Mouse (Mus musculus) 3T3-L1 (cell line): Measurements from ENCODE around the gene Art4.

Experiments
- DNase-seq: peaks from one replicate; pipeline ENCODE4 v3.0.0-alpha.2; 2015; ENCODE audit warnings: low read depth, low spot score

The Art4 gene

GRCm38 (mm10) chr6:136827116-136827515 lies 30.4 kb downstream of the Art4 start:
- no peak for DNase-seq

GRCm38 (mm10) chr6:136824987-136825386 lies 32.5 kb downstream of the Art4 start:
- DNase-seq, result no peak

- no peak for DNase-seq
Measured at GRCm38 (mm10) chr6:136821086-136821485, 36.4 kb downstream of the Art4 start.

- no peak for DNase-seq
Measured at GRCm38 (mm10) chr6:136820381-136820780, 37.2 kb downstream of the Art4 start.

DNA sequence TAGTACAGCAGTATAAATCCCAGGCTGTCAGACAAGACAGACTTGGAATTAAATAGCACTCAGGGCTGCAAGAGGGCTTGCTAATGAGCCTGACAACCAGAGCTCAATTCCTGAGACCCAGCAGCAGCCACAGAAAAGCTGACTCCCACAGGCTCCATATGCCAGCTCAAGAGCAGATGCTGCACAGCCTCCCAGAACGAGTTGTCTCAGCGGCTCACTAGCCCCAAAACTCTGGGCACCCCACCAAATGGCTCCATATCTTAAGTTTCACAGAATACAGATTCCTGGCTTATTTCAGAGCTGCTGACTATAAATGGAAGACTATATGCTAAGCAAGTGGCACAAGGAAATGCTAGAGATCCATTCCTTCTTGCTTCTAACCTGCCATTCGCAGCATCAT lies 40.0 kb downstream of the Art4 start:
- no peak for DNase-seq

- DNase-seq, result no peak
Measured at GRCm38 (mm10) chr6:136816826-136817225, 40.7 kb downstream of the Art4 start.

DNA sequence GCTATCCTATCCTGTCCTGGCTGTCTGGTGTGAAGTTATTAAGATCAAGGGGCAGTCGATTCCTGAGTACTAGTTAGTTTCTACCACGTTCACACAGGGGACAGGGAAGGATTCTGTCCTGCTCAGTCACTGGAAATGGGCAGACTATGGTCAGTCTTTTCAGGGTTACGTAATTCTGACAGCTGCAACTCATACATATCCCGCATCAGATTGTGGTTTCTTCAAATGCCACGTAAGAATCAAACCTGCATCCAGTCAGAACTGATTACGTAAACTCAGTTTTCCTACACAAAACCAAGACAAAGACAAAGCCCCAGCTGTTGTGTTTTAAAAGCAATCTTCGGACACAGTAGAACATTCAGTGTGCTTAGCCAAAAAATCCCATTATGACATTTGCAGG lies 42.2 kb downstream of the Art4 start:
- no peak for DNase-seq

DNA sequence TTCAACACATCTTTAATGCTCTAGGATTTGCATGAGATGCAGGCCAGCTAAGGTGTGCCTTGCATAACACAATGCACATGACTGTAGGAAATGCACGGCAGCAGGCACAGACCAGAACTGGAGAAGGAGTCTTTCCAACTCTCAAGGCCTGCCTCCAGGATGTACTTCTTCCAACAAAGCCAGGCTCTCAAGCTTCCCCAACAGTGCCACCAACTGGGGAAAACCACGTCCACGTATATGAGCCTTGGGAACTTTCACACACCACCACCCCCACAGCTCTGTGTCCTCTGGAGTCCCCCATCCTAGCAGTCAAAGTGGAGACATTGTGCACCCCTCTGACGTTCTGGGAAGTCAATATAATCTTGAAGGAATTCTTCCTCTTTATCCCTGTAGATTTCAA lies 44.4 kb downstream of the Art4 start:
- peak; percentile 68 for DNase-seq

DNA sequence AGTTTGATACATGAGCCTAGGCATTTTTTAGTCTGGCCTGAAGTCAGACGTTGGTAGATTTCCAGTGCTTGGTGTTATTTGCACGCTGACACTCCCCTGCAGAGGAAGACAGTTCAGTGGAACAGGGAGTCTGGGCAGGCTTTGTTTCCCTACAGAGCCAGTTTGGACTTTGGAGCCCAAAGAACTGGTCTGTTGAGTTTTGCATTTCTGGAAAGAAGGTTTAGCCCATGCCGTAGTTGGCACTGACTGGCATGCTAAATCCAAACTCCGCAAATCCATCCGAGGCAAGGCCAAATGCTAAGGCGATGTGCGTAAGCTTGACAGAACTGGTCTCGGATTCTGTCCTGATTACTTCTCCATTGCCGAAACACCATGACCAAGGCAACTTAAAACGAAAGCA lies 46.3 kb downstream of the Art4 start:
- no peak for DNase-seq

DNA sequence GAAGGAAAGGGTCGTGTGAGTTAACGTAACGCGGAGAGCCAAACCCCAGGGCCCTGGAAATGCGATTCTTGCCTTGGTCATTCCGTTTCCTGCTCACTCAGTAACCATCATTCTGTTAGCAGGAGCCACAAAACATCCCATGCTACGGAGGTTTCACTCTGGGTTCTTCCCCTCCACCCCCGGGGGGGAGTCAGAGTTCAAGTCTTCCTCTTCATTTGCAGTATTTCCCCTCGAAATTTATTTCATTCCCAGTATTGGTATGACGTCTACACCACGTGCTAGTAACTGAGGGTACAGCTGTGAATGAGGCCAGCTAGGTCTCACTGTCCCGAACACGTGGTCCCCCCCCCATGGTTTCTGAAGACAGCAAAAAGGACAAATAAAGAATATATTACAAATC lies 47.9 kb downstream of the Art4 start:
- DNase-seq, result no peak

GRCm38 (mm10) chr6:136809077-136809476 lies 48.5 kb downstream of the Art4 start:
- DNase-seq, result peak; percentile 94

- no peak for DNase-seq
Measured at GRCm38 (mm10) chr6:136808631-136809046, 48.9 kb downstream of the Art4 start.

DNA sequence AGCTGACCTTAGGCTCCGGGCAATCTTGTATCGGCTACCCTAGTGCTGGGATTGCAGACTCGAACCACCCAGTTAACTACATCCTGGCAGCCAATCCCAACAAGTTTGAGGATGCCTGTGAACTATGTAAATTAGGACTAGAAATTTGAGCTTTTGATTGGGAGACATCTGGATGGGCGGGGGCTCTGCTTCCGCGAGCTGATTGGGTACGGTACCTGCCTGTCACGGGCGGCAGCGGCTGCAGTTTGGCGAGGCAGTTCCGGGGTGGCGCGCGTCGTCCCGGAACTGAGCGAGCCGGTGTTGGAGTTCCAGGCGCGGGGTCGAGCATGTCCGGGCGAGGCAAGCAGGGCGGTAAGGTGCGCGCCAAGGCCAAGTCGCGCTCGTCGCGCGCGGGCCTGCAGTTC lies 49.5 kb downstream of the Art4 start, which contains the start of gene H2afj:
H2afj (plus strand) TSS at position 231 of the 404 bp plus-strand sequence.
- peak; percentile 98 for DNase-seq

DNA sequence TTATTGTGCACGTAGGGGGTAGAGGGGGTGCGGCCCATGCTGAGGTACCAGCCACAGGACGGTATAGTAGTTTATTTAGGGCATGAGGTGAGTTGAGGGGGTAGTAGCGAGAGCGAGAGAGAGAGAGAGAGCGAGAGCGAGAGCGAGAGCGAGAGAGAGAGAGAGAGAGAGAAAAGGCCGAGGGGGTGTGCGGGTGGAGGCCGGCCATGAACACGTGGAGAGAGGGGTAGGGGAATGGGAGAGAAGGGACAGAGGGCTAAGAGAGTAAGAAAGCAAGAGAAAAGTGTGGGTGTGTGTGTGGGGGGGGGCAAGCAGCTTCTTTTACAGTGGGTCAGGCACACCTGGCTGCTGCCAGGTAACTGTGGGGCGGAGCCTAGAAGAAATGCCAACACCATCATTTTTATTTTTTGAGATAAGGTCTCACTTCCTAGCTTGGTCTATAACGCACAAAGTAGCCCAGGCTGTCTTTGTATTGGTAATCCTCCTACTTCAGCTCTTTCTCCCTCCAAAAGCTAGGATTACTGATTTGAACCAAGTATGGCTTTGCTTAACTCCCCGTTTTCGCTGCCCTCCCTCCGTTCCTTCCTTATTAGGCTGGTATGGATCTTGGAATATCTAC lies 50.0 kb downstream of the Art4 start:
- no peak for DNase-seq

DNA sequence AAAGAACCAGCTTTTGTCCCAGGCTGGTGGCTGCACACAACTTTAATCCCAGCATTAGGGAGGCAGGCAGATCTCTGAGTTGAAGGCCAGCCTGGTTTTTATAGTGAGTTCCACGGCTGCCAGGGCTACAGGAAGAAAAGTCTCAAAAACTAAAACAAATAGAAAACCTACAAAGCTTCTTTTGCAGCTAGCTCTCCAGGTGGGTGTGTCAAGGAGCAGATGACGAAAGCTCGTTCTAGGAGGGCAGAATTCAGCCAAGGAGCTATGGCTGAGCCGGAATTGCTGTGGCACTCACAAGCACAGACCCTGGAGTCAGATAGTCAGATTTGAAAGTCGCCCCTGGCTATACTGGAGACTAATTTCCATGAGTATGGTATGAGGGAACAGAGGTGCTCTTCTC lies 50.7 kb downstream of the Art4 start:
- DNase-seq, result no peak

GRCm38 (mm10) chr6:136805409-136805775 lies 52.1 kb downstream of the Art4 start:
- no peak for DNase-seq

GRCm38 (mm10) chr6:136804705-136805408 lies 52.7 kb downstream of the Art4 start:
- DNase-seq, result peak; percentile 85

DNA sequence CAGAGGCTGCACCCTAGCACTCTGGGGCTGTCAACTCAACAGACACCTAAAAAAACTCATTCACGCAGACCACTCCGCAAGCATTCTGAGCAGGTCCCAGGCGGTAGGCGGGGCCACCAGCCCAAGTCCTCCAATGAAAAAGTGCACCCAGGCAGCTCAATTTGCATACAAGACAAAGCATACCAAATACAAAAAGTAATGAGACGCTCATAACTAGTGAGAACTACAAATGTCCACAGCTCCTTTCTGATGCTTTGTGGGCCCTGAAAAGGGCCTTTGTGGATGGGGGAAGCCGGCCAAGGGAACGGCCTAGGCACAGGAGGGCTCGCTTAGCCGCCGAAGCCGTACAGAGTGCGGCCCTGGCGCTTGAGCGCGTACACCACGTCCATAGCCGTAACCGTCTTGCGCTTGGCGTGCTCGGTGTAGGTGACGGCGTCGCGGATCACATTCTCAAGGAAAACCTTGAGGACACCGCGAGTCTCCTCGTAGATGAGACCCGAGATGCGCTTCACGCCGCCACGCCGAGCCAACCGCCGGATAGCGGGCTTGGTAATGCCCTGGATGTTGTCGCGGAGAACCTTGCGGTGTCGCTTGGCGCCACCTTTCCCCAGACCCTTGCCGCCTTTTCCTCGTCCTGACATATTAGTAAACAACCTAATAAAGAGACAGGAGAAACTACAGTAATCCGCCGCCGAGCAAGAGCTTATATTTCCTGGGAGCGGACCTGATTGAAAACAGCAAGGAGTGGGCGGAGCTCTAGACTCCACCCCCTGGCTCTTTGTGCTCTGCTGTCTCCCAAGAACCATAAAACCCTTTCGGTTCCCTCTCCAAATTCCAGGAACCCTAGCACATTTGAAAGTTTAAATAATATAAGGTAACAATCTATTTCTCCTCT lies 53.5 kb downstream of the Art4 start, which contains the start of gene Hist4h4:
Hist4h4 (minus strand) TSS at position 677 of the 895 bp plus-strand sequence.
- peak; percentile 99 for DNase-seq

DNA sequence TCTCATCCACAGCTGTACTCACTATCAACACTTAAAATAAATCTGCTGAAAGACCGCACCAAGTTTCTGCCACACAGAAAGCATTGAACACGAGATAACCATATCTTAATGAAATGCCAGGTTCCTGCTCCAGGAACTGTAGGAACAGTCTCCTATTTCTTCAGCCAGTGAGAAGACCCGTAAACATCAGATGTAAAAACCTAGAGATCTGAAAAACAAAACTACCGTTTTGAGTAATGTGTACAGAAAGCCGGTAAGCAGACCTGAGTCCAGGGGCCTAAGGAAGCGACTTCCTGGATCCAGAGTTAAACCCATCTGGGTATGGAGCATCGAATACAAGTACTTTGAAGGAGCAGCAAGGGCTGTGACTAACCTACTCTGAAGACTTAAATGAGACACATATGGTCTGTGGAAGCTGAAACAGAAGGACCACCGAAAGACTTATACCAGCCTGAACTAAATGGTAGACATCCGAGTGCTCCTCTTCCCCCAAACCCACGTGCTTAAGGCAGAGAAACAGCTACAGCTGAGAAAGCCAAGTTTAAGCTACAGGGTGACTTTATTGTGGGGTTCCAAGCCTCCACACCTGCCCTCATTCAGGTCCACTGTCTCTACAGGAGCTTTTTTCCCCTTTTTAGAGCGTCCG lies 54.3 kb downstream of the Art4 start:
- peak; percentile 62 for DNase-seq

DNA sequence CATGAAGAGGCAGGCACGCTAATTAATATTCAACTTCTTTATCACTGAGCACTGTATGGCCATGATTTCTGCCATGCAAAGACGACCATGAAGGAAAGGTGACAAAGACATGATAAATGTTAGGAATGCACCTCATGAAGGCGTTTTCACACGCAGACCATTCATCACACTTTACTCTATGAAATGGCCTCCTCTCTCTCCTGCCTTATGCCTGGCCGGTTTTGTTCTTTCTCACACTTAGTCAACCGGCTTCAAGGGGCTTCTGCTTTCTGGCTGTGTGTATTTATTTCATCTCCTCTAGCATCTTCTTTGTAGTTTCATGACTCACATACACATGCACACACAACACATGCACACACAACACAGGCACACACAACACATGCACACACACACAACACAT lies 56.3 kb downstream of the Art4 start:
- DNase-seq, result no peak

DNA sequence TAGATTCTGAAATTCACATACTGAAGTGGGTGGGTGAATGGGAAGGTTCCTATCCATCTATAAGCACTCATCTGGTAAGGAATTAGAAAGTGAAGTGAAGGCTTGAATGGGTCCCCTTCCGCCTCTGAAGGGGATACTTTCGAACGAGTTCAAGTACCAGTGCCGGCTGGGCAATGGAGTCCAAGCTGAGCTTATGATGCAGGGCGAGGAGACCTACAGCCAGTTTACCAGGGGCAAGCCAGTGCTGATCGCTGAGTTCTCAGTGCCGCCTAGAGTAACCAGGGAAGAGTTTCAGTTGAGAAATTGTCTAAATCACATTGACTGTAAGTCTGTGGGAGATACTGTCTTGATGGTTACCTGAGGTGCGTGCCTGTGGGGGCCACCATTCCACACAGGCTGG lies 56.8 kb downstream of the Art4 start:
- DNase-seq, result no peak
